Mouse (Mus musculus) hindbrain, postnatal 0 days (tissue): ENCODE results near the gene Ctsz. TPM values are rescaled to one million over a fixed set of nuclear protein-coding genes. Genes with fewer than 3 reads are reported as not detected.

Experiments
- ATAC-seq: fragments of 200-750 bp; cut with Nextera tagmentation; 2 replicates; pipeline ENCODE4 v1.8.0; 2017; ENCODE audit warnings: mild to moderate bottlenecking, moderate TSS enrichment, moderate library complexity
- DNase-seq: peaks from one replicate; pipeline ENCODE4 v3.0.0-alpha.2; 2015; ENCODE audit warnings: low spot score
- H3K27ac ChIP-seq: fragments of 300-500 bp; sonication (generic); 2 replicates; pipeline ENCODE4 v1.5.1; 2014; ENCODE audit warnings: mild to moderate bottlenecking
- H3K27me3 ChIP-seq: fragments of 300-500 bp; sonication (generic); 2 replicates; pipeline ENCODE4 v1.6.1; 2014; ENCODE audit warnings: low read length, mixed read lengths; ENCODE audit not compliant: insufficient read depth
- H3K36me3 ChIP-seq: fragments of 300-500 bp; sonication (generic); 2 replicates; pipeline ENCODE4 v1.6.1; 2014; ENCODE audit warnings: low read length, mixed read lengths; ENCODE audit not compliant: insufficient read depth
- H3K4me1 ChIP-seq: fragments of 300-500 bp; sonication (generic); 2 replicates; pipeline ENCODE4 v1.6.1; 2014; ENCODE audit warnings: antibody characterized with exemption, low read length, mixed read lengths; ENCODE audit not compliant: insufficient read depth
- H3K4me2 ChIP-seq: fragments of 300-500 bp; sonication (generic); 2 replicates; pipeline ENCODE4 v1.6.1; 2014; ENCODE audit warnings: low read depth, mild to moderate bottlenecking, low read length, moderate library complexity, mixed read lengths
- H3K4me3 ChIP-seq: fragments of 300-500 bp; sonication (generic); 2 replicates; pipeline ENCODE4 v1.5.1; 2014; ENCODE audit warnings: low read length
- H3K9ac ChIP-seq: fragments of 300-500 bp; sonication (generic); replicated peaks from 2 replicates; pipeline ENCODE4 v1.6.1; 2014; ENCODE audit warnings: mild to moderate bottlenecking, low read length, moderate library complexity, mixed read lengths
- H3K9me3 ChIP-seq: fragments of 300-500 bp; sonication (generic); 2 replicates; pipeline ENCODE4 v1.6.1; 2016; ENCODE audit warnings: low read length, mixed read lengths
- CTCF ChIP-seq: IDR thresholded peaks from 2 replicates; pipeline ENCODE4 v1.5.1; 2016; ENCODE audit warnings: antibody characterized with exemption, control low read depth, low read depth
- WGBS: fragments of 180-500 bp; shearing (Covaris S2); extraction: QIAGEN DNeasy Blood & Tissue Kit; methylation state at CpG from one replicate; pipeline ENCODE4 v1.1.7; 2014; 5-methylcytosine and 5-hydroxymethylcytosine counted together
- polyA plus RNA-seq: library from polyadenylated mRNA; unstranded; fragments of >200 nt; fragmentation: Nextera tagmentation; extraction: Ambion mirVana; gene quantifications from 2 replicates; pipeline ENCODE4 v1.2.1, GENCODE M21; 2015
- total RNA-seq: library from RNA; depleted of rRNA; stranded (reverse); fragments of >200 nt; gene quantifications from 2 replicates; pipeline ENCODE4 v1.2.3, GENCODE M21; 2014

The Ctsz gene
- total and polyA plus RNA-seq, 2 experiments from 2014 or later: 66.9 to 72.3 TPM

GRCm38 (mm10) chr2:174472407-174472806 is 33.6 kb upstream of the Ctsz start:
- H3K27ac ChIP-seq: peak overlapping the region; percentile 67; the same call in 1 of the 2 replicates
- H3K9ac ChIP-seq: peak overlapping the region; percentile 59
- WGBS: 10% methylated on average over 27 of the region's 30 CpGs
- H3K4me1 ChIP-seq: no peaks in the 10 kb centered on the region
- peak overlapping the region; percentile 71 for H3K4me3 ChIP-seq
- DNase-seq (no peak), ATAC-seq (no peak; the same call in 1 of the 2 replicates)
- TF ChIP-seq CTCF: no peak
- no peaks in the 10 kb centered on the region for H3K27me3 ChIP-seq
- no peaks in the 10 kb centered on the region for H3K36me3 ChIP-seq
- peak overlapping the region; percentile 56 for H3K4me2 ChIP-seq
- no peaks in the 10 kb centered on the region for H3K9me3 ChIP-seq

DNA sequence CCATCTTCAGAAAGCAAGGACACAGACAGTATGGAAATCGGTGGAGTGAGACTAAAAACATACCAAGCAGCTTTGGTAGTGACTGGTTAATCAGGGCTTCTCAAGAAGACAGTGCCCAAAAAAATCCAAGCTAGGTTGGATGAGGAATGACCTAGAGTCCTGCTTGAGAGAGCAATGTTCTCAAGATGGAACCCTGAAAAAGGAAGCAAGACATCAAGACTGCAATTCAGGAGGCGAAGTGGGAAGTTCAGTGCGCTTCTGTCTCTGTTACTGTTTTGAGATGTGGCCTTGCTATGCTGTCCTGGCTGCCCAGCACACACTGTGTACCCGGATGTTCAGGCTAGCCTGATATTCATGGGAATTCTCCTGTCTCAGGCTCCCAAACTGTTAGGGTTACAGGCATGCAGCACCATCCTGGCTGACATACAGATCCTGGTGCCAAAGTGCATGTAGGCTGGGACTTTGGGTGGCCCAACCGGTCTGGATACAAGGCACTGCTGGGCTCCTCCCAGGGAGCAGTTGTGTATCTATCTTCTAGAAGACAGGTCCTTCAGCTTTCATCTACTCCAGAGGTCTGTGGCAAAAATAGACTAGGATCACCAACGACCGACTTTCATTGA is 32.1 kb upstream of the Ctsz start:
- Histone ChIP-seq H3K9me3 (no peaks in the 10 kb centered on the region), H3K4me2 (no peak overlapping the region), H3K36me3 (no peaks in the 10 kb centered on the region; the same call in 1 of the 2 replicates), H3K4me3 (no peak overlapping the region), H3K9ac (no peak overlapping the region), H3K4me1 (no peaks in the 10 kb centered on the region), H3K27ac (no peak overlapping the region), H3K27me3 (no peaks in the 10 kb centered on the region)
- DNase-seq (no peak), ATAC-seq (no peak)
- WGBS: 96% methylated on average over 7 of the region's 7 CpGs
- TF ChIP-seq CTCF: no peak

- Histone ChIP-seq H3K9ac (no peak overlapping the region), H3K36me3 (no peaks in the 10 kb centered on the region; the same call in 1 of the 2 replicates), H3K4me1 (no peaks in the 10 kb centered on the region), H3K4me2 (no peak overlapping the region), H3K27me3 (no peaks in the 10 kb centered on the region), H3K27ac (no peak overlapping the region), H3K4me3 (no peak overlapping the region), H3K9me3 (no peaks in the 10 kb centered on the region)
- 93% methylated on average over 4 of the region's 4 CpGs for WGBS
- TF ChIP-seq CTCF: no peak
- DNase-seq (no peak), ATAC-seq (no peak)
These were observed 31.5 kb upstream of the Ctsz start for GRCm38 (mm10) chr2:174470333-174470732.

DNA sequence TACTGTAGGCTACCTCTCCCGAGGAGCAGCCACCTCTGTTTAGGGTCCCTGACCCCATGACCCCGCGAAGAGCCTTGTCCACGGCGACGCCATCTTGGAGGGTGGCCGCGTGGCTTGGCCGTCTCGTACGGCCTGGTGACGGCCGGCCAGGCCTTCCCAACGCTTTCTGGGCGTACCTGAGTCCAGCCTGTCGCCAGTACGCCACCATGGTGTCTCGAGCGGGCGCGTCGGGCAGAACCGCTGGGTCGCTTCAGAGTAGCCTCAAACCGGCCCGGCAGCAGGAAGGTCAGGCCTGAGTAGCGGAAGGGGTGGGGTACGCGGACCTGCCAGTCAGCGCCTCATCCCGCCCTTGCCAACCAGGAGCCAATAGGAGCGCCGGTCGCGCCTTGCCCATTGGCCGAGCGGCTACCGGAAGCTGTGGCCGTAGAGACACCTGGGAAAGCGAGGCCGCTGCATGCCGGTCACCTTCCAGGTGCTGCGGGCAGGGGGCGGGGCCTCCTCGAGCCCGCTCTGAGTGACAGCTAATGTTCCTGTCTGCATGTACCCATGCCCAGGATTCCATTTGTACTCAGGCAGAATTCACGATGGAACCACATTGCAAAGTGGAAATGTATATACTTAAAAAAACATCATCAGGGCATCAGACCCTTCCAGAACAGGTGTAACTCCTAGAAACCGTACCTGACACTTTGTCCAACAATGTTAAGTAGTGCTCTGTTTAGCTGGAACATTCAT is 25.1 kb upstream of the Ctsz start, which contains the start of gene Atp5e:
Gene Atp5e, minus strand, starts transcription at position 317 of the 735 bp plus-strand sequence.
- WGBS: 2% methylated on average over 48 of the region's 48 CpGs
- H3K36me3 ChIP-seq: peaks cover 21% of the 10 kb centered on the region
- ATAC-seq (peak; percentile 100), DNase-seq (peak; percentile 96)
- TF ChIP-seq CTCF: peak; percentile 21
- peak within 1 kb of the TSS; percentile 81 for H3K4me3 ChIP-seq
- peak within 1 kb of the TSS; percentile 95 for H3K4me2 ChIP-seq
- H3K4me1 ChIP-seq: no peaks in the 10 kb centered on the region
- no peaks in the 10 kb centered on the region for H3K27me3 ChIP-seq
- no peaks in the 10 kb centered on the region for H3K9me3 ChIP-seq
- peak within 1 kb of the TSS; percentile 81 for H3K9ac ChIP-seq
- H3K27ac ChIP-seq: peak within 1 kb of the TSS; percentile 76

DNA sequence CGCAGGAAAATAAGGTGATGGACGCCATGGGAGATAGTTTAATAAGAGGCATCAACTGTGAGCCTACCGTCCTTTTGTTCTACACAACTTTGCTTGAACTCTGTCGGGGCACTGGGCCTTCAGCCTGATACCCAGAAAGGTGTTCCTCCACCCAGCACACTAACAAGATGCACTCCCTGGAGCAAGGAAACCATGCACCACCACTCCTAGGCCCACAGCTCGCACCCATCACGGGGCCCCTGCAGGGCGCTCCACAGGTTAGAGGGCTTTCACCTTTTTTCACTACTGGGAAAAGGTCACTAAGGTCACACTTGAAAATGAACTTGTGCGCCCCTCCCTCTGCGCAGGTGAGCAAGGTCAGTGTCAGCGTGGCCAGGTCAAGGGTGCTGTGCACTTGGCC is 24.5 kb upstream of the Ctsz start:
- peak overlapping the region; percentile 81 for H3K4me3 ChIP-seq
- peak overlapping the region; percentile 95 for H3K4me2 ChIP-seq
- peaks cover 21% of the 10 kb centered on the region for H3K36me3 ChIP-seq
- WGBS: 31% methylated on average over 10 of the region's 10 CpGs
- DNase-seq (no peak), ATAC-seq (peak; percentile 36; the same call in 1 of the 2 replicates)
- H3K27ac ChIP-seq: peak overlapping the region; percentile 76
- TF ChIP-seq CTCF: no peak
- H3K9me3 ChIP-seq: no peaks in the 10 kb centered on the region
- no peaks in the 10 kb centered on the region for H3K27me3 ChIP-seq
- H3K4me1 ChIP-seq: no peaks in the 10 kb centered on the region
- peak overlapping the region; percentile 81 for H3K9ac ChIP-seq

- no peaks in the 10 kb centered on the region for H3K27me3 ChIP-seq
- no peaks in the 10 kb centered on the region for H3K4me1 ChIP-seq
- H3K27ac ChIP-seq: no peak overlapping the region
- WGBS: 52% methylated on average over 2 of the region's 2 CpGs
- TF ChIP-seq CTCF: no peak
- H3K4me2 ChIP-seq: no peak overlapping the region
- H3K9me3 ChIP-seq: no peaks in the 10 kb centered on the region
- H3K36me3 ChIP-seq: peaks cover 21% of the 10 kb centered on the region
- DNase-seq (peak; percentile 10), ATAC-seq (no peak)
- H3K9ac ChIP-seq: no peak overlapping the region
- H3K4me3 ChIP-seq: no peak overlapping the region
These were observed 20.5 kb upstream of the Ctsz start for GRCm38 (mm10) chr2:174459365-174459764.
